11 mouse cellular contexts compared by ENCODE assay signal in the genomic region with DNA sequence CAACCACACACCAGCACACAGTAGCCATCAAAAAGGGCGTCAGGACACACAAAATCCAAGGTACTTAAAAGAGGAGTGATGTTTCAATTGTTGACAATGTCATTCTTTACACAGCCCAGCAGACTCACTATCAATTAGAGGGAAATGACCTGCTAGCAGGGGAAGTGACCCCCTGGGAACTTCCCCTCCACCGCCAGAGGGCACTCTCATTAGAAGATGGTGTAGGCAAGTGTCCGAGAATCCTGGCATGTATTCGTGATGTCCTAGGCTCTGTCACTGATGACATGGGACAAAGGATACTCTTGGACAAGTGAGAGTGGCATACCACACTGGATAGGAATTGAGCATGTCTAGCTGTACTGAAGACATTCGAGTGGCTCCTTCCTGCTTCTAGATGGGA.
DNase-seq lines count a peak whose midpoint lies in the region; ATAC-seq and TF ChIP-seq lines count a peak whose summit lies in the region.
"Had no signal": no experiment of that assay in that cellular context is flagged by ENCODE, and none has a peak within 500 bp of the region (broad histone marks: within the 10 kb centered on the region; RNA-seq: fewer than 3 reads in every experiment).

No protein-coding gene starts in this region.

- H3K4me3 ChIP-seq in intestine, postnatal 0 days (ENCODE audit: low read depth, low read length): no peak overlapping the region
- H3K4me3 ChIP-seq in intestine, embryonic 15.5 days (replicated peaks): no peak overlapping the region
- H3K4me3 ChIP-seq in thymus, adult 2 months (ENCODE audit: control insufficient read depth, insufficient read depth, low read length): no peak overlapping the region
- H3K4me3 ChIP-seq: embryonic facial prominence, embryonic 12.5 days; hindbrain, embryonic 15.5 days; midbrain, embryonic 12.5 days had no signal

- ATAC-seq in intestine, postnatal 0 days: no peak
- ATAC-seq in intestine, embryonic 15.5 days: no peak
- 0 out of 2 replicates have a peak, but pooled peaks have one; percentile 36 for ATAC-seq in common myeloid progenitor, adult 5-6 weeks (replicated peaks; ENCODE audit: low read depth, poor library complexity, severe bottlenecking)

- TF ChIP-seq POLR2A in thymus, adult 2 months (IDR thresholded peaks at IDR 0.05; ENCODE audit: control insufficient read depth, extremely low read depth, insufficient read depth, low read length, poor library complexity): no peak

- H3K27me3 ChIP-seq in intestine, postnatal 0 days (replicated peaks; ENCODE audit: control insufficient read depth, insufficient read depth, low read length): no peaks in the 10 kb centered on the region
- no peaks in the 10 kb centered on the region for H3K27me3 ChIP-seq in intestine, embryonic 15.5 days (replicated peaks)
- H3K27me3 ChIP-seq in thymus, adult 2 months (ENCODE audit: control insufficient read depth, insufficient read depth, low read length): no peaks in the 10 kb centered on the region
- H3K27me3 ChIP-seq: hindbrain, embryonic 15.5 days; midbrain, embryonic 12.5 days had no signal

- no peaks in the 10 kb centered on the region for H3K4me1 ChIP-seq in intestine, postnatal 0 days (replicated peaks; ENCODE audit: control insufficient read depth, insufficient read depth, low read length)
- no peaks in the 10 kb centered on the region for H3K4me1 ChIP-seq in intestine, embryonic 15.5 days (replicated peaks)
- no peaks in the 10 kb centered on the region for H3K4me1 ChIP-seq in thymus, adult 2 months (replicated peaks; ENCODE audit: control insufficient read depth, insufficient read depth, low read length)
- H3K4me1 ChIP-seq: embryonic facial prominence, embryonic 12.5 days; hindbrain, embryonic 15.5 days; midbrain, embryonic 12.5 days had no signal

- WGBS in intestine, postnatal 0 days: 72% methylated on average over 5 of the region's 5 CpGs
- WGBS in intestine, embryonic 15.5 days: 69% methylated on average over 5 of the region's 5 CpGs
- 90% methylated on average over 5 of the region's 5 CpGs for WGBS in thymus, adult 2 months

- no peak overlapping the region for H3K9ac ChIP-seq in intestine, postnatal 0 days (ENCODE audit: low read depth, low read length)
- H3K9ac ChIP-seq in intestine, embryonic 15.5 days: no peak overlapping the region
- H3K9ac ChIP-seq: embryonic facial prominence, embryonic 12.5 days; hindbrain, embryonic 15.5 days; midbrain, embryonic 12.5 days had no signal

- TF ChIP-seq CTCF in intestine, postnatal 0 days (IDR thresholded peaks at IDR 0.05; ENCODE audit: low read depth): peak; percentile 47
- no peak for TF ChIP-seq CTCF in thymus, adult 2 months (IDR thresholded peaks at IDR 0.05; ENCODE audit: borderline replicate concordance, control insufficient read depth, extremely low read depth, insufficient read depth, low read length, poor library complexity)

- DNase-seq in thymus, postnatal 14 days: peak; percentile 6
- no peak for DNase-seq in thymus, adult 2 months
- no peak for DNase-seq in ovary, adult 18-20 months (ENCODE audit: low spot score)
- no peak for DNase-seq in right cerebral cortex, postnatal 4 days
- DNase-seq: thymus, postnatal 36 days had no signal

- H3K4me2 ChIP-seq in intestine, postnatal 0 days (replicated peaks; ENCODE audit: low read depth): no peak overlapping the region
- no peak overlapping the region for H3K4me2 ChIP-seq in intestine, embryonic 15.5 days (replicated peaks)
- H3K4me2 ChIP-seq: embryonic facial prominence, embryonic 12.5 days; hindbrain, embryonic 15.5 days; midbrain, embryonic 12.5 days had no signal

- no peaks in the 10 kb centered on the region for H3K9me3 ChIP-seq in intestine, postnatal 0 days (ENCODE audit: control insufficient read depth)
- H3K9me3 ChIP-seq in intestine, embryonic 15.5 days: no peaks in the 10 kb centered on the region
- H3K9me3 ChIP-seq: embryonic facial prominence, embryonic 12.5 days; hindbrain, embryonic 15.5 days; midbrain, embryonic 12.5 days had no signal

- H3K27ac ChIP-seq in intestine, postnatal 0 days (ENCODE audit: low read depth, low read length): no peak overlapping the region
- H3K27ac ChIP-seq in intestine, embryonic 15.5 days: no peak overlapping the region
- no peak overlapping the region for H3K27ac ChIP-seq in thymus, adult 2 months (ENCODE audit: control insufficient read depth, insufficient read depth, low read length)
- H3K27ac ChIP-seq: embryonic facial prominence, embryonic 12.5 days; hindbrain, embryonic 15.5 days; midbrain, embryonic 12.5 days had no signal

- H3K36me3 ChIP-seq in intestine, postnatal 0 days (ENCODE audit: control insufficient read depth, insufficient read depth): no peaks in the 10 kb centered on the region
- no peaks in the 10 kb centered on the region for H3K36me3 ChIP-seq in intestine, embryonic 15.5 days
- no peaks in the 10 kb centered on the region for H3K36me3 ChIP-seq in thymus, adult 2 months (ENCODE audit: control insufficient read depth, insufficient read depth, low read length)
- H3K36me3 ChIP-seq: embryonic facial prominence, embryonic 12.5 days; hindbrain, embryonic 15.5 days; midbrain, embryonic 12.5 days had no signal
